Mouse (Mus musculus) intestine, postnatal 0 days (tissue): ENCODE data around the gene Dctpp1. TPM values are rescaled to one million over a fixed set of nuclear protein-coding genes. Genes with fewer than 3 reads are reported as not detected.

Experiments used
- ATAC-seq: fragments of 200-750 bp; cut with Nextera tagmentation; 2 replicates; pipeline ENCODE4 v1.8.0; 2017; ENCODE audit warnings: mild to moderate bottlenecking, moderate TSS enrichment, moderate library complexity
- H3K27ac ChIP-seq: fragments of 300-500 bp; sonication (generic); 2 replicates; pipeline ENCODE4 v1.5.1; 2014; ENCODE audit warnings: mild to moderate bottlenecking, low read depth, low read length, moderate library complexity
- H3K27me3 ChIP-seq: fragments of 300-500 bp; sonication (generic); replicated peaks from 2 replicates; pipeline ENCODE4 v1.6.1; 2014; ENCODE audit warnings: low read length, mixed read lengths; ENCODE audit not compliant: control insufficient read depth, insufficient read depth
- H3K36me3 ChIP-seq: fragments of 300-500 bp; sonication (generic); 2 replicates; pipeline ENCODE4 v1.6.1; 2014; ENCODE audit warnings: mild to moderate bottlenecking, moderate library complexity; ENCODE audit not compliant: control insufficient read depth, insufficient read depth
- H3K4me1 ChIP-seq: fragments of 300-500 bp; sonication (generic); replicated peaks from 2 replicates; pipeline ENCODE4 v1.6.1; 2014; ENCODE audit warnings: antibody characterized with exemption, low read length, mixed read lengths; ENCODE audit not compliant: control insufficient read depth, insufficient read depth
- H3K4me2 ChIP-seq: fragments of 300-500 bp; sonication (generic); replicated peaks from 2 replicates; pipeline ENCODE4 v1.6.1; 2014; ENCODE audit warnings: low read depth, mild to moderate bottlenecking, moderate library complexity
- H3K4me3 ChIP-seq: fragments of 300-500 bp; sonication (generic); 2 replicates; pipeline ENCODE4 v1.5.1; 2014; ENCODE audit warnings: low read depth, low read length
- H3K9ac ChIP-seq: fragments of 300-500 bp; sonication (generic); 2 replicates; pipeline ENCODE4 v1.6.1; 2014; ENCODE audit warnings: mild to moderate bottlenecking, low read depth, low read length
- H3K9me3 ChIP-seq: fragments of 300-500 bp; sonication (generic); 2 replicates; pipeline ENCODE4 v1.6.1; 2016; ENCODE audit warnings: mixed run types; ENCODE audit not compliant: control insufficient read depth
- CTCF ChIP-seq: sonication (generic); IDR thresholded peaks from 2 replicates; pipeline ENCODE4 v1.5.1; 2016; ENCODE audit warnings: low read depth, mild to moderate bottlenecking, control low read depth, antibody characterized with exemption, moderate library complexity
- WGBS: fragments of 180-500 bp; shearing (Covaris S2); extraction: QIAGEN DNeasy Blood & Tissue Kit; methylation state at CpG from one replicate; pipeline ENCODE4 v1.1.7; 2014; 5-methylcytosine and 5-hydroxymethylcytosine counted together
- polyA plus RNA-seq: library from polyadenylated mRNA; unstranded; fragments of >200 nt; fragmentation: Nextera tagmentation; extraction: Ambion mirVana; gene quantifications from 2 replicates; pipeline ENCODE4 v1.2.1, GENCODE M21; 2015

The Dctpp1 gene
- polyA plus RNA-seq, 1 experiment from 2014 or later = 75.2 TPM

GRCm38 (mm10) chr7:127208295-127208552 lies 52.3 kb downstream of the Dctpp1 start, which contains the start of gene Tbc1d10b:
Gene Tbc1d10b, minus strand, starts transcription at chr7:127208468.
- Histone ChIP-seq H3K4me3 (peak within 1 kb of the TSS; percentile 77), H3K27ac (peak within 1 kb of the TSS; percentile 79), H3K4me1 (no peaks in the 10 kb centered on the region), H3K27me3 (no peaks in the 10 kb centered on the region), H3K9ac (peak within 1 kb of the TSS; percentile 76), H3K36me3 (peaks cover 7% of the 10 kb centered on the region), H3K4me2 (peak within 1 kb of the TSS; percentile 93), H3K9me3 (no peaks in the 10 kb centered on the region)
- ATAC-seq = peak; percentile 50
- 0 out of 2 replicates have a peak, but pooled peaks have one; percentile 19 for TF ChIP-seq CTCF
- 0% methylated on average over 32 of the region's 44 CpGs for WGBS

- WGBS = under 1% methylated on average over 52 of the region's 53 CpGs
- Histone ChIP-seq H3K9me3 (no peaks in the 10 kb centered on the region), H3K36me3 (peaks cover 12% of the 10 kb centered on the region), H3K27ac (peak overlapping the region; percentile 79), H3K4me1 (no peaks in the 10 kb centered on the region), H3K4me2 (peak overlapping the region; percentile 93), H3K4me3 (peak overlapping the region; percentile 77), H3K27me3 (no peaks in the 10 kb centered on the region), H3K9ac (peak overlapping the region; percentile 76)
- TF ChIP-seq CTCF = no peak
- no peak for ATAC-seq
Measured at GRCm38 (mm10) chr7:127207374-127208294, 52.9 kb downstream of the Dctpp1 start.

Other genes with a start within 250 kb of the Dctpp1 start
- gene Mvp, start 246.1 kb downstream of the Dctpp1 start, polyA plus RNA-seq = 79.8 and 81.0 TPM in 2 replicates
- 0.68 TPM in 1 of 2 replicates, not detected in the other for gene Pagr1b, start 244.2 kb downstream of the Dctpp1 start, polyA plus RNA-seq
- 26.4 and 37.5 TPM in 2 replicates for gene Pagr1a, start 243.4 kb downstream of the Dctpp1 start, polyA plus RNA-seq
- 15.7 and 27.1 TPM in 2 replicates for gene Gm42742, start 239.6 kb downstream of the Dctpp1 start, polyA plus RNA-seq
- 2.5 and 2.7 TPM in 2 replicates for gene Prrt2, start 239.5 kb downstream of the Dctpp1 start, polyA plus RNA-seq
- gene Maz, start 233.7 kb downstream of the Dctpp1 start, polyA plus RNA-seq = 32.6 and 33.9 TPM in 2 replicates
- 24.0 and 24.2 TPM in 2 replicates for gene Kif22, start 218.2 kb downstream of the Dctpp1 start, polyA plus RNA-seq
- 175 and 225 TPM in 2 replicates for gene Zg16, start 173.4 kb downstream of the Dctpp1 start, polyA plus RNA-seq
- 5.2 and 5.8 TPM in 2 replicates for gene AI467606, start 169.3 kb downstream of the Dctpp1 start, polyA plus RNA-seq
- 1.8 and 2.0 TPM in 2 replicates for gene Qprt, start 138.5 kb downstream of the Dctpp1 start, polyA plus RNA-seq
- gene Spn, start 122.9 kb downstream of the Dctpp1 start, polyA plus RNA-seq = 0.09 and 0.13 TPM in 2 replicates
- 29.2 and 30.2 TPM in 2 replicates for gene Cd2bp2, start 64.7 kb downstream of the Dctpp1 start, polyA plus RNA-seq
- 15.0 and 17.1 TPM in 2 replicates for gene Tbc1d10b, start 52.2 kb downstream of the Dctpp1 start, polyA plus RNA-seq
- 10.7 and 12.3 TPM in 2 replicates for gene Mylpf, start 51.8 kb downstream of the Dctpp1 start, polyA plus RNA-seq
- 7.4 and 7.6 TPM in 2 replicates for gene Zfp553, start 27.6 kb downstream of the Dctpp1 start, polyA plus RNA-seq
- gene Sept1, start 27.6 kb downstream of the Dctpp1 start, polyA plus RNA-seq = 6.3 and 6.6 TPM in 2 replicates
- 17.6 and 19.8 TPM in 2 replicates for gene Zfp771, start 16.4 kb downstream of the Dctpp1 start, polyA plus RNA-seq
- 335 and 364 TPM in 2 replicates for gene Sephs2, start 13.3 kb upstream of the Dctpp1 start, polyA plus RNA-seq
- 0.69 and 0.87 TPM in 2 replicates for gene Itgal, start 35.6 kb upstream of the Dctpp1 start, polyA plus RNA-seq
- 16.3 and 18.0 TPM in 2 replicates for gene Zfp768, start 84.9 kb upstream of the Dctpp1 start, polyA plus RNA-seq
- gene Zfp747, start 115.3 kb upstream of the Dctpp1 start, polyA plus RNA-seq = 7.3 and 9.0 TPM in 2 replicates
- gene 9130019O22Rik, start 126.5 kb upstream of the Dctpp1 start, polyA plus RNA-seq = 4.7 and 5.8 TPM in 2 replicates
- gene E430018J23Rik, start 132.9 kb upstream of the Dctpp1 start, polyA plus RNA-seq = 6.8 and 8.0 TPM in 2 replicates
- 4.8 and 5.2 TPM in 2 replicates for gene Zfp764, start 146.1 kb upstream of the Dctpp1 start, polyA plus RNA-seq
- 18.6 and 22.0 TPM in 2 replicates for gene Zfp688, start 161.4 kb upstream of the Dctpp1 start, polyA plus RNA-seq
- 2.2 and 2.6 TPM in 2 replicates for gene Zfp689, start 188.4 kb upstream of the Dctpp1 start, polyA plus RNA-seq
- gene Prr14, start 198.9 kb upstream of the Dctpp1 start, polyA plus RNA-seq = 31.5 and 33.9 TPM in 2 replicates
- gene Fbrs, start 218.5 kb upstream of the Dctpp1 start, polyA plus RNA-seq = 8.1 and 9.4 TPM in 2 replicates